Mouse (Mus musculus) cerebellum, postnatal 25 days (tissue): ENCODE results near the gene Stk33.
"Not testable (repeated sequence)": the region's sequence is repeated elsewhere in the genome, so short reads cannot be mapped to it uniquely, and the experiment has no call there.

ENCODE experiments used
- DNase-seq, 2 experiments: peaks; one replicate each; pipeline ENCODE4 v3.0.0; 2021; ENCODE audit warnings: mixed read lengths in 2 of 2

Stk33 gene

GRCm38 (mm10) chr7:109438781-109439591, at the start of gene Stk33:
TSS of gene Stk33 (minus strand) at chr7:109439081.
- DNase-seq, result peak; percentile 40 to 46

DNA sequence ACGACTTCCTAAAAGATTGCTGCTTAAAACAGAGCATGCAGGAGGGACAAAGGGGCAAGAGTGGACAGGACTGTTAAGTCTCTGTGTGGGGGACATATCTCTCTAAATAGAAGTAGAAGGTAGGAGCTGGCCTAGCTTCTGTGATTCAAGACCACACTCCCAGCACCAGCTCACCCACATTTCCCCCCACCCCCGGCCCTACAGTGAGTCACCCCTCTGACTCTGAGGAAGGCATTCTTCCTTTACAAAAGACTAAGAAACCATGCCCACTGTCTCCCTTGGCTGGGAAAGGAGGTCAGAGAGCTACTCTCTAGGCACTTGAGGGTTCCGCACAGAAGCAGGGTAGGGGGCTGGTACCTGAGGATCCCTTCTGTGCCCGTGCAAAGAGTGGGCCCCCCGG, 45.3 kb upstream of the Stk33 start:
- no peak for DNase-seq

GRCm38 (mm10) chr7:109480765-109481197, 41.9 kb upstream of the Stk33 start:
- DNase-seq, result peak; percentile 30 to 37

- DNase-seq, result no peak
These were observed 39.0 kb upstream of the Stk33 start for GRCm38 (mm10) chr7:109477926-109478325.

DNA sequence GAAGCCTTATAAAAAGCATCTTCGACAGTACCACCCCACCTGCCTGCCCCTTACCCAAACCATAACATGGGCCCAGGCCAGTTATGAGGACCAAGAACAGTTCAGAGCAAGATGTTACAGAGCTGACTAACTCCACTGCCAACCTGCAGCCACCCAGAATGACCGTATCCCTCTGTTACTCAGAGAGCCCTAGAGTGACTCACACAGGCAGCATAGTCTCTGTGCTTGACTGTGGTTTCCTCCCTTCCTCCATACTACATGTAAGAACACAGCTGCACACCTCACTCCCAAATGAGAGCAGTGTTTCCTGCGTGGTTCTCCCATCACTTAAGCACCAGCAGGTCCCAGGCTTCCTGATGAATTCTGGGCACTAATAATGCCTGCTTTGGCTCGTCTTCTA, 31.8 kb upstream of the Stk33 start:
- no peak for DNase-seq

DNA sequence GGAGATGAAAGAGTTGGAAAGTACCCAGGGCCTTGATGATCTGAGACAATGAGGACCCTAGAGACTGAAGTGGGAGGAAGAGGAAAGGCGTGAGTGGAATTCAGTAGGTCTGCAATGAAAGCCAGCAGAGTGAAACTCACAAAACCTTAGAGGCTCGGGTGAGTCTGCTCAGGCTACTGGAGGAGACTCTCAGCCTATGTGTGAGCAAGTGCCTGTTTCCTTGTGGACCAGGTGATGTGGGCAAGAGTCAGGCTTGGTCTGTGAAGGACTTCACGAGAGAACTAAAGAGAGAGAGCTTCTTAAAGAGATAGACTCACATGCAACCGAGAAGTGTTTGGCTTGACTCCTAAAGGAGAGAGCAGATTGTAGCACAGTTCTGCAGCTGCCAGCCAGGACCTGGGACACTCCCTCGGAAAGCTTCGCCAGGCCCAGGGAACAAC, 29.4 kb upstream of the Stk33 start:
- peak; percentile 34 to 35 for DNase-seq

- peak; percentile 23 to 37 for DNase-seq
These were observed 28.7 kb upstream of the Stk33 start for GRCm38 (mm10) chr7:109467591-109467990.

GRCm38 (mm10) chr7:109460698-109461097, 21.8 kb upstream of the Stk33 start:
- no peak for DNase-seq

DNA sequence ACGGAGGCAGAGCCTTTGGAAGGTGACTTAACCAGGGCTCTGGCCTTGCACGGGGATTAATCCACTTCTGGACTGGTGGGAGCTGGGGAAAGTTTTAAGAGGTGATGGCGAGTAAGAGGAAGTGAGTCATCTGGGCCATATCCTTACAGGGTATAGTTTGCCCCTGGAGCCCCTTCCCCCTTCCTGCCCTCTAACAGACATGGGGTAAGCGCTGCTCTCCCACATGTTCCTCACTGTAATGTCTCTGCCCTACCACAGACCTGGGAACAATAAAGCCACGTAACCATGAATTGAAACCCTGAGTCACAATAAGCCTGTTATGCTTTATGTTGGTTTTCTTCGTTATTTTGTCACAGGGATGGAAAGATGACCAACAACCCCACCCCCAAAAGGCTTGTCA, 17.7 kb upstream of the Stk33 start:
- no peak for DNase-seq

GRCm38 (mm10) chr7:109455748-109456147, 16.9 kb upstream of the Stk33 start:
- no peak for DNase-seq

DNA sequence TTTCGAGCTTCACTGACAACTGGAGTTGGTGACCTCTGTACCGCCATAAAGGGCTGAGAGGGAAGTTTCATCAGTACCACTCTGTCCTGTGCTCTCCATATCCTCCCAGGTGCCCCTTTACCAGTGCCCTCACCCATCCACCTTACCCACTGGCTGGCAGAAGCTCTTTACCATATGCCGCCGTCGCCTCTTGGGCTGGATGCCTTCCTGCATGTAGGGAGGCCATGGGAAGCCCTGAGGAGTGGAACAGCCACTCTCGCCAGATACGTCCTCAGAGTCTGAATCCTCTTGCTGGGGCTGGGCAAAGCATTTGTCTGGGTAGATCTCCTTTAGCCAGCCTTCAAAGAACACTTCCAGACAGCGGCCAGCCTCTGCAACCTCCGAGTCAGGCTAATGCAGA, 16.0 kb upstream of the Stk33 start:
- DNase-seq, result peak; percentile 58 to 62

GRCm38 (mm10) chr7:109448060-109448459, 9.2 kb upstream of the Stk33 start:
- no peak for DNase-seq

DNA sequence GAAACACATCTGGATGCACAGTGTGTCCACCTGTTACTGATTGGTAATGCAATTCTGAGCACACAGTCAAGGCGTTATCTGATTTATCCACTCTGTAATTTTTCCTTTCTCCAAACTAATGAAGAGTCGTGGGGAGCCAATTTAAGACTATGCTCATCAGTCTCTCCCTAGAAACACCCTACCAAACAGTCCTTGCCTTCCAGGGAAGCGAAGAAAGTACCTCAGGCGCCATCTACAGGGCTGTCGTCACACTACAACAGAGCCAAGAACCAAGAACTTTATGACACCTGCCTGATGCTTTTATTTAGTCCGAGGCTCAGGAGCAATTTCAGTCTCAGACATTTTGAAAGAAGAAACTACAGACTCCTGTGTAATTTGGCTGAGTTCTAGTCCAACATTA, 6.1 kb upstream of the Stk33 start:
- peak; percentile 59 to 75 for DNase-seq

GRCm38 (mm10) chr7:109442739-109443138, 3.9 kb upstream of the Stk33 start:
- no peak for DNase-seq

- DNase-seq, result no peak
These were observed 1.9 kb upstream of the Stk33 start for GRCm38 (mm10) chr7:109440697-109441269.

GRCm38 (mm10) chr7:109424422-109425159, 14.3 kb downstream of the Stk33 start:
- DNase-seq, result peak in 1 of 2 experiments; percentile 7

DNA sequence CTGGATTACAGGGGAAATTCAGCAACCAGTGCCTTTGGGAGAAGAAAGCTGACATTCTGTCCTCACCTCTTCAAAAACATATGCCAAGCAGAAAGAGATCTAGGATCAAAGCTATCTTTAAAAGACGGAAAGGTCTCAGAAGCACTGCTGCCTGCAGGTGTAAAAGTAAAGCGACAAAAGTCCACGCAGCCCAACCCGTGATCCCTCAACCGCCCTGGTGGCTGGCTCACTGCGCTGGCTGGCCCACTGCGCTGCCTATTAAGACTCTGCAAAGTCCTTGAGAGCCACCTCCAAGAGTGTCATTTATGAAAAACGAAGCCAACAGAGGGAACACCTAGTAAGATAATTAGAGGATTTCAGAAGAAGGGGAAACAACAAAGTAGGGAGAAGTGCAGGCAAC, 16.1 kb downstream of the Stk33 start:
- DNase-seq, result no peak

DNA sequence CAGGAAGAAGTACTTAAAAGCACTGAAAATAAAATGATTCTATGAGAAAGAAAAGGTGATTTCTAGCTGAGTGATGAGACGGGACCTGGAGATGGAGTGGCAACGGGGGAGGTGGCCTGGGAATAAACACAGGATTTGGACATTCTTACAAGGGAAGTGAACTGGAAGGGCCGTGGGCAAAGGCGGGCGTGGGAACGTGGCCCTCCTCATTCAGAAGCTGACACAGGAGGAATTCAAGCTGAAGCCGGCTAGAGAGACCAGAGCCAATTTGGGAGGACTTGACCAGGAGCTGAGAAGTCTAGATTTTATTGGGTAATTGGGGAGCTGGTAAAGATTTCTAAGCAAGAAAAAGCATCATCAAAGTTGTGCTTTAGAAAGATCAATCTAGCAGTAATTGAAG, 33.4 kb downstream of the Stk33 start:
- no peak for DNase-seq

GRCm38 (mm10) chr7:109399299-109399698, 39.6 kb downstream of the Stk33 start:
- peak; percentile 55 to 73 for DNase-seq

DNA sequence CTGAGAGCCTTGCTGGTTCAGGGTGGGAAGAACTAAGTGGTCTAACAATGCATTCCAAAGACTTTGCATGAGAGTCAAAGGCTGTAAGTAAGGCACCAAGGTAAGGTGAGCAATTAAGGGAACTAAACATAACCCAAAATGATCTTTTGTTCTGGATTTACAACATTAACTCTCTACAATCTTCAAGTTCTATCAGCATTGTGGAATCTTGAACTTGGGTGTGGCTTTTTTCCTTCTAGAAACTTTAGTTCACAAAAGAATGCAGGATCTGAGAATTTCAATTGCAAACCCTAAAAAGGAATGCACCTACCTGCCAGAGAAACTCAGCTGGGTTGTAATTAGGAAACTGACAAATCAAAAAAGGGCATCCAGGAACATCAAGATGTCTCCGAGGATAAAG, 57.8 kb downstream of the Stk33 start:
- DNase-seq, result no peak

- DNase-seq, result not testable (repeated sequence)
These were observed 65.3 kb downstream of the Stk33 start for GRCm38 (mm10) chr7:109373556-109373955.

DNA sequence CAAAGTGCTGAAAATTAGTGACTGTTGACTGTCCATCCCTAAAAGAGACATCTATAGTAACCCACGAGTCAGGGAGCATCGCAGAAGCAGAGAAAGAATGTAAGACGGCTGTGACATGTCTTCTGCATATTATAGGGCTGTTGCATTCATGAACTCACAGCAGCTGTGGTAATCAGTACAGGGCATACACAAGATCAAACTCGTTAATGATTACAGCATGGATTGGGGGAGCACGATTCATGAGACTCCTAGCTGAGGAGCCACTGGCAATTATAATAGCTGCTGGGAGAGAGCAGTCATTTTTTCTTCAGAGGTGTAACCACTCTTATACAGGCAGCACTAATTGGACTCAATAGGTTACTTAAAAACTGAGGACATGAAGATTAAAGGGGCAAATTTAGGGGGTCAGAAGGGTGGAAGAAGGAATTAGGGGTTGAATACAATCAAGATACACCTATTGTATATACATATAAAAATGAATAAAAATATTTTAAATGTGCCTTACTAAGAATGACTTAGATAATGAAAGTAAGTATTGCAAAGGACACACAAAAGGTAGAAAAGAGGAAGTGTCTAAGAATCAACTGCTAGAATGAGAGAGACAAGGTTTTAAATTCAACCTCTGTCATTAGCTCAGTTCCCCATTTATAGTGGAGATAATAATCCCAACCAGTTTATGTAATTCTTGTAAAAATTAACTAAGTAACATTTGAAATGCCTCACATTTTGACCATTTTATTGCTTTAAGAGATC, 80.3 kb downstream of the Stk33 start:
- no peak for DNase-seq

DNA sequence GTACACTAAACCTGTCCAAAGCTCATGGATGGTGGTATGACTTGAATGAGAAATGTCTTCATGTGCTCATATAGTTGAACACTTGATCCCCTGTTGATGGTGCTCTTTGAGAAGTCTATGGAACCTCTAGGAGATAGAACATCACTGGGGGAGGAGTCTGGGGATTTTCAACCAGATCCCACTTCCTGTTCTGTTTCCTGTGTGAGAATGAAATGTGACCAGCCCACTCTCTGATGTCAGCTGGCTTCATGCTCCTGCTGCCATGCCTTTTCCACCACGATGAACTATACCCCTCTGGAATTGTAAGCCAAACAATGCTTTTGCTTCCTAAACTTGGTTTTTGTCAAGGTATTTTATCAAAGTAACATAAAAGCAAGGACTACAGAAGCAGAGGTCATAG, 81.0 kb downstream of the Stk33 start:
- DNase-seq, result no peak
